Mouse (Mus musculus) cerebellum, adult 2 months (tissue): ENCODE data around the gene Cd22.

Source experiments
- CTCF ChIP-seq: fragments of 200-500 bp; IDR thresholded peaks from 2 replicates; pipeline ENCODE4 v1.5.1; 2011; ENCODE audit warnings: low read depth, mild to moderate bottlenecking, control low read depth, low read length, moderate library complexity, borderline replicate concordance; ENCODE audit not compliant: insufficient read depth
- POLR2A ChIP-seq: fragments of 200-500 bp; IDR thresholded peaks from 2 replicates; pipeline ENCODE4 v1.6.1; 2011; ENCODE audit warnings: low read length, control low read depth, borderline replicate concordance; ENCODE audit not compliant: insufficient read depth

GRCm38 (mm10) chr7:30916713-30917112, 36.6 kb upstream of the Cd22 start:
- no peak for TF ChIP-seq CTCF
- TF ChIP-seq POLR2A = no peak
